Mouse (Mus musculus): ENCODE results near the gene Lrsam1.
"Not testable (repeated sequence)": the region's sequence is repeated elsewhere in the genome, so short reads cannot be mapped to it uniquely, and the experiment has no call there.

Gene Lrsam1

DNA sequence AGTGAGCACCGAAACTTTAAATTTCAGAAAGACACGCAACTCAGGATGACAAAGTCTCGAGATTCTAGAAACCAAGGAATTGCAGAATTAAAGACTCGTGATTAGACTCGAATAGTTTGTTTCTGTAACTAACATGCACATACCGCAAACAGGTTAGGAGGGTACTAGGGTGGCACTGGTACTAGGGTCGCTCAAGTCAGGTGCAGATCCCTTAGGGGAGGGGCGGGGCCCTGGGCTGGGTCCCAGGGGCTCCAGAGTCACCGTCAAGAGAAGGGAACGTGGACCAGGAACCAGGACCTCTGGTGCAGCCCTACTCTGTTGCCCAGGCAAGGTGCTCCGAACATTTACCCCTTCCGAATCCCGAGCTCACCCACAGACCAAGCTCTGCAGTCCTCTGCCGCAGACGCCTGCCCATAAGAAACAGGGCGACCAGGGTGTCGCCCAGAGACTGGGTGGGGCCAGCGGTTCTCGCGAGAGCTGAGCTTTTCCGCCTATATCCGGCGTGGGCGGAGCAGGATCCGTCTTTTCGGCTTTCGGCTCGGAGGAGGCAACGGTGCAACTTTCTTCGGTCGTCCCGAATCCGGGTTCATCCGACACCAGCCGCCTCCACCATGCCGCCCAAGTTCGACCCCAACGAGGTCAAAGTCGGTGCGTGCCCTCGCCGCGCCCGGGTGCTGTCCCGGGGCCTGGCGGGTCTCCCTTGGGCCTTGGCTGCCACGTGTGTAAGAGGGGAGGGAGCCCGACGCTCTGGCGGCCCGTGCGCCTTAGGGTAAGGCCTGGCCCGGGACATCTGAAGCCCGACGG, at the start of gene Lrsam1, which contains the start of gene Rpl12:
TSS of gene Lrsam1 (minus strand) at position 423 of the 804 bp plus-strand sequence.
TSS of gene Rpl12 (plus strand) at position 368 of the 804 bp plus-strand sequence.
- peak; percentile 94 for DNase-seq (ENCODE audit: inconsistent ontology term)

GRCm38 (mm10) chr2:33009055-33009454, 47.6 kb upstream of the Lrsam1 start:
- DNase-seq (ENCODE audit: inconsistent ontology term) = not testable (repeated sequence)

- no peak for DNase-seq (ENCODE audit: inconsistent ontology term)
Observed at GRCm38 (mm10) chr2:33005041-33005440, 43.6 kb upstream of the Lrsam1 start.

DNA sequence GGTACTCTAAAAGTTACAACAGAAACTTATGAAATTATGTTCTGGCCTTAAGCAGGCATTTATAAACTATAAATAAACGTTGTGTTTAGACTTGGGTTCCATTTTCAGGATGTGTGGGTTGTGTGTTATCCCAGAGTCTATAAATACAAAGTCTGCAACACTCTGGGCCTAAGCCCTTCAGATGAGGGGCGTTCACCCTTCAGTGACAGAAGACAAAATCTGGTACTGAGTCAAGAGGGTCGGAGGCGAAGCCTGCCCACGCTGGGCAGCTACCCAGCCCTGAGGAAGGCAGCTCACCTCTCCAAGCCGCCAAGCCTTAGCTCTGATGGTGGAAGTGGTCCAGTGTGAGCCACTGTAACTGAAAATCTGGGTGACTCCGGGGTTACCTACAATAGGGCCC, 40.7 kb upstream of the Lrsam1 start:
- no peak for DNase-seq (ENCODE audit: inconsistent ontology term)

DNA sequence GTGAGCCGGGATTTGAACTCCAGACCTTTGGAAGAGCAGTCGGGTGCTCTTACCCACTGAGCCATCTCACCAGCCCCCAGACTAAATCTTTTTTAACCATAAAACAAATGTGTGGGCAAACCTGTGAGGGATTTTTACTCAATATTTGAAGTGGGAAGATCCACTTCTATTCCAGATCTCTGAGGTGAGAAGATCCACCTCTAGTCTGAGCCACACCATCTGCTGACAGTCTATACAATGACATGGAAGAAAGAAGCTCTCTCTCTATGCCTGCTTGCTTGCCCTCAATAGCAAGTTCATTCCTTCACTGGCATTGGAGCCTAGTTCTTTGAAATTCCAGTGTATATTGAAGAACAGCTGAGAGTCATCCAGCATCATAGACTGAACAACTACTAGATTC, 38.3 kb upstream of the Lrsam1 start:
- no peak for DNase-seq (ENCODE audit: inconsistent ontology term)

DNA sequence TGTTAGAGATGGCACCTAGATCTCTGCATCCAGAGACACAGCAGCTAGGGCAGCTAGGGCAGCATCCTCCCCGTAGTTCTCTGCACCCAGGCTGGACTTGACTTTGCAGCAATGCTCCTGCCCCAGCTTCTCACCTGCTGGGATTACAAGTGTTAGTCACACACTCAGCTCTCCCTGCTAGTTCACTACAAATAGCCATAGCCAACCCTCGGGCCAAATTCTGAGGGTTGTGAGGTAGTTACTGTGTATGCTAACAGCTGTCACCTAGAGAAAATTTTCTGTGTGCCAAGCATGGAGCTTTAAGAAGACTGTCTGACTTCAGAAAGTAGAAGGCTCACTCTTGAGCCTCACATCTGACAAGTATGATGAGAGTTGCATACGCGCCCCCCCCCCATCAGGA, 36.4 kb upstream of the Lrsam1 start:
- DNase-seq (ENCODE audit: inconsistent ontology term) = no peak

DNA sequence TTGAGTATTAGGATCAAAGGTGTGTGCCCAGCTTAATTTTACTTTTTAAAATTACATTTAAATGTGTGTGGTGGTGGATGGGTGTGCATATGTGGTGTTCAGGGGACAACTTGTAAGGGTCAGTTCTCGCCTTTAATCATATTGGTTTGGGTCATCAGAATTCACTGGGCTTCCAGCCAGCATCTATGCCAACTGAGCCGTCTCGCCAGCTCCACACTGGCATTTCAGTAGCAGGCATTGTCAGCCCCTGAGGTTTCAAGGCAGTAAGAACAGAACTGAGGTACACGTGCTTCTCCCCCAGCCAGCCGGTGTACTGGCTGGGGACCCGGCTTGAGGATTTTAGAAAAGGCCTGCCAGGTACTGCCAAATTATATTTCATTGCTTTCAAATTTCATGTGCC, 35.7 kb upstream of the Lrsam1 start:
- peak; percentile 9 for DNase-seq (ENCODE audit: inconsistent ontology term)

GRCm38 (mm10) chr2:32992130-32992529, 30.7 kb upstream of the Lrsam1 start:
- DNase-seq (ENCODE audit: inconsistent ontology term) = no peak

- DNase-seq (ENCODE audit: inconsistent ontology term) = no peak
Observed at GRCm38 (mm10) chr2:32990167-32990832, 28.9 kb upstream of the Lrsam1 start.

GRCm38 (mm10) chr2:32989376-32989775, 28.0 kb upstream of the Lrsam1 start:
- no peak for DNase-seq (ENCODE audit: inconsistent ontology term)

DNA sequence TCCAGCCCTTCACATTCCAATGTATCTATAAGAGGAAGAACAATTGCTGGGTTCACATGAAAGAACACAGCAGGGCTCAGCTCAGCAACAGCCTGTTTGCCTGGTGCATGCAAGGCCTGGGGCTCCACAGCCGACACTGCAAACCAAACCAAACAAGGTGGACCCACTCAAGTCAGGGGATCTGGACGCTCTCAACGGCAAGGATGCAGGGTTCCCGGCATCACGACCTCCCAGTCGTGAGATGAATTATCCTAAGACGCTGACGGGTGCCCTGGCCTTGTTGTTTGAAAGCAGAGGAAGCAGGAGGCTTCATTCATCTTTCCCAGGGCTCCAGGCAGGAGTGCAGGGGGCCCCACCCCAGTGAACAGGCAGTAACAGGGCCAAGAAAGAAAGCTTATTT, 24.4 kb upstream of the Lrsam1 start:
- DNase-seq (ENCODE audit: inconsistent ontology term) = no peak

GRCm38 (mm10) chr2:32983617-32984016, 22.2 kb upstream of the Lrsam1 start:
- peak; percentile 62 for DNase-seq (ENCODE audit: inconsistent ontology term)

- DNase-seq (ENCODE audit: inconsistent ontology term) = no peak
Observed at GRCm38 (mm10) chr2:32982700-32983099, 21.3 kb upstream of the Lrsam1 start.

GRCm38 (mm10) chr2:32981725-32982271, 20.4 kb upstream of the Lrsam1 start, which contains the start of gene Slc2a8:
Slc2a8 (minus strand) TSS chr2:32982083.
- DNase-seq (ENCODE audit: inconsistent ontology term) = peak; percentile 94

DNA sequence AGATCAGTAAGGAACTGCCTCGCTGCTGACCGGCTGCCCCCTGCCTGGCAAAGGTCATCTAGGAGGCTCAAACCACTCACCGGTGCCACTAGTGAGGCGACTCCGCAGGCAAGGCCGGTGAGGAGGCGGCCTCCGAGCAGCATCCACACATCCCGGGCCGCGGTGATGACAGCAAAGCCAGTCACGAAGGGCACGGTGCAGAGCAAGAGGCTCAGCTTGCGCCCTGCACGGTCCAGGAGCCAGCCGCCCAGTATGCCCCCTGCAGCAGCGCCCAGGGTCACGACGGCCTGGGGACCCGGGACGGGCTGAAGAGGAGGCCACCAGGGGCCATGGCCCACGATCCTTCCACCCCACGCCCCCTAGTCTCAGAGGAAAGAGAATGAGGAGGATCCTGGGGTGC, 19.9 kb upstream of the Lrsam1 start:
- DNase-seq (ENCODE audit: inconsistent ontology term) = no peak

DNA sequence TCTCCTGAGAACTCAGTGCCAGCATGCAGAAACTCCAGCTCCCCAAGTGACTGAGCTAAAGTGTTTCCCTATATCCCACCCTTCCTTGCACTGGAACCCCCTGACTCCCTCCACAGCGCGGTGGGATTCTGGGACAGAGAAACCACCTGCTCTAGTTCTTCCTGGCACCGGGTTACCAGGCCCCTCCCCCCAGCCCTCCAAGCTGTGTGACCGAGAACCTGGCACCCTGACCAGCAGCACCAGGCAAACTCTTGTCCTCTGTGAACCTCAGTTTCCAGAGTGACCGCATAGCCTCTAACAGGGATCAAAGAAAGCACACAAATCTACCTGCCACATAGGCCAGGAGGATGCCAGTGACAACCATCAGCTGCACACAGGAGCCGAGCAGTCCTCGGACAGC, 18.3 kb upstream of the Lrsam1 start:
- no peak for DNase-seq (ENCODE audit: inconsistent ontology term)

DNA sequence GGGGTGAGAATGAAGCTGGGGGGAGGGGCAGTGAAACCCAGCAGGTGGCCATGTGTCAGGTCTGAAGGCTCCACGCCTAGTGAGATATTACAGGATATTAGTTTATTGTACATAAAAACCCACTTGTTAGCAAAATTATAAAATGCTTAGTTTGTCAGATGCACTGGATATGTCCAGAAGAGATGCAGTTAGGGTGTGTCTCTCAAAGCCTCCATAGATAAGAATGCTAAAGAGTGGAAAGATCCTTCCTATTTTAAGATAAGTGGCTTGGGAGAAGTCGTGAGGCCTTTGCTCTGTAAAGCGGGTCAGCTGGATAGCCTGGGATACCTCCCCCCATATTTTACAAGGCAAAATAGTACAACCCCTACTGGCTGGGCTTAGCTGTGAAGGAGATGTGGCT, 17.3 kb upstream of the Lrsam1 start:
- DNase-seq (ENCODE audit: inconsistent ontology term) = no peak

DNA sequence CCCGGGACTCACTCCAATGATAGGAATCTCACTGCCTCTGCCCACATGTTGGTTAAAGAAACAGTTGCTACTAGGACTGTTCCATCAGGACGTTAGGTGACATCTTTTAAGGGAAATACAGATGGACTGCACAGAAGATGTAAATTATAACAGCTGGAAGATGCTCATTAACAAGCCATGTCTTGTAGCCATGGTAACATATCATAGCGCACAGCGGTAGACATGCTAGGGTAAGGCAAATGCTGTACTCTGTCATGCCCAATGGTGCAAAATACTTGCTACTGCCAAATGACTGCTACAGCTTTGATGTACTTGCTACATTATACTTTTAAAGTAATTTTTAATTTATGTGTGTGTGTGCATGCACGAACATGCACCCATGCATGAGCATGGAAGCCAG, 15.7 kb upstream of the Lrsam1 start:
- DNase-seq (ENCODE audit: inconsistent ontology term) = no peak

- DNase-seq (ENCODE audit: inconsistent ontology term) = no peak
Observed at GRCm38 (mm10) chr2:32974216-32974615, 12.8 kb upstream of the Lrsam1 start.

- peak; percentile 66 for DNase-seq (ENCODE audit: inconsistent ontology term)
Observed at GRCm38 (mm10) chr2:32971235-32971634, 9.8 kb upstream of the Lrsam1 start.

DNA sequence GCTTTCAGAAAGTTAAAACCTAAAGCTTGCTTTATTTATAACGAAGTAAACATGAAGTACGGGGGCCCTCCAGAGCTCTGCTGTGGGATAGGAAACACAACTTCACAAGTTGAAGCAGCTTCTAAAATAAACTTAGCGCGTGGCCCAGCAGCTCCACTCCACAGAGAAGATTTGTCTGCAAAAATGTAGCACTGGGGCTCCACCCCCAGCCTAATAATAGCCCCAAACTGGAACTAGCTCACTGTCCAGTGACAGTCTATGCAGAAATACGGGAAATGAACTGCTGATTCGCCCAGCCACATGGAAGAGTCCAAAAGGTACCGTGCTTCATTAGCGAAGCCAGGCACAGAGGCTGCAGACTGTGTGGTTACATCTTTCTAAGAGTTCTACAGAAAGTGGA, 7.9 kb upstream of the Lrsam1 start:
- DNase-seq (ENCODE audit: inconsistent ontology term) = no peak

- no peak for DNase-seq (ENCODE audit: inconsistent ontology term)
Observed at GRCm38 (mm10) chr2:32968024-32968614, 6.7 kb upstream of the Lrsam1 start.
